Mouse (Mus musculus): ENCODE results near the gene Qk. TPM values are rescaled to one million over a fixed set of nuclear protein-coding genes. Genes with fewer than 3 reads are reported as not detected.

Gene Qk
- total and polyA plus RNA-seq, 2 experiments, result 30.4 to 52.4 TPM

DNA sequence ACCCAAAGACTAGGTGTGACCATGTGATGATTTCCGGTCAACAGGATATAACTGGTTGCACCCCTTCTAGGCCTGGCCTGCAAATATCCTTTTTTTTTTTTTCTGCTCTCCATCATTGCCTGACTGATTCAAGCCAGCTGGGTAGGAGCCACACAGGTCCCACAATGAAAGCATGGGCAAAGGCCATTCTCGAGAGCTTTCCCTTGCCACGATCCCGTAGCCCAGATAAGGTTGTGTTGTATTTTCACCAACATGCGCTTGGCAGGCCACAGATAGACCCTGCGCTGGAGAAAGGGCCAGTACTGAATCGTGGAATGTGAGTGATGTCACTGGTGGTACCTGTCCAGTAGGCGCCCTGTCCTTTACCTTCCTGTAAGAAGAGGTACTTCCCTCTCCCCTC, 13.7 kb upstream of the Qk start:
- no peaks in the 10 kb centered on the region for H3K27me3 ChIP-seq (ENCODE audit: control insufficient read depth, insufficient read depth, low read length)
- 65% methylated on average over 8 of the region's 8 CpGs for WGBS

DNA sequence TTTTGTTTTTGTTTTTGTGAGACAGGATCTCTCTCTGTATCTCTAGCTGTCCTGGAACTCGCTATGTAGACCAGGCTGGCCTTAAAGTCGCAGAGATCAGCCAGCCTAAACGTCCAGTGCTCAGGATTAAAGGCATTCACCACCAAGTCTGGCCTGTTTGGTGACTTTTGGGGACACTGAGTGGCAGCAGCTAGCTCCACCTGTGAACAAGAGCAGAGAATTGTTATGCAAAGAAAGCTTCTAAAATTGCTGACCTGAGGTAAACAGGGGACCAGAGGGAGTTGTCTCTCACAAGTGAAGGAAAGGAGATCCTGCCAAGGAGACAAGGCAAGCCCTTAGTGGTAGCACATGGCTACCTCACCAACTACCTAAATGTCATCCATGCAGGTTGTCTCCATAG, 12.5 kb upstream of the Qk start:
- no peaks in the 10 kb centered on the region for H3K27me3 ChIP-seq (ENCODE audit: control insufficient read depth, insufficient read depth, low read length)
- H3K36me3 ChIP-seq (ENCODE audit: control insufficient read depth, insufficient read depth, low read length), result no peaks in the 10 kb centered on the region
- 95% methylated on average over 3 of the region's 3 CpGs for WGBS
- no peaks in the 10 kb centered on the region for H3K79me2 ChIP-seq (ENCODE audit: control insufficient read depth, insufficient read depth, low read length)
- H3K4me3 ChIP-seq (ENCODE audit: insufficient read depth, low read depth, low read length), result no peak overlapping the region
- no peak overlapping the region for H3K27ac ChIP-seq (replicated peaks; ENCODE audit: insufficient read depth, low read depth, low read length)
- TF ChIP-seq CTCF (IDR thresholded peaks at IDR 0.05; ENCODE audit: low read depth, low read length) (no peak), POLR2A (IDR thresholded peaks at IDR 0.05; ENCODE audit: extremely low read depth, insufficient read depth, low read length) (no peak)
- no peak for DNase-seq (ENCODE audit: extremely low read depth, low read depth, low spot score)
- H3K4me1 ChIP-seq (ENCODE audit: control insufficient read depth, insufficient read depth, low read length), result peaks cover 3% of the 10 kb centered on the region
- H3K9ac ChIP-seq (ENCODE audit: low read depth, low read length), result no peak overlapping the region

More for the DNA sequence above, 13.7 kb upstream of the Qk start:
- no peaks in the 10 kb centered on the region for H3K79me2 ChIP-seq (ENCODE audit: control insufficient read depth, insufficient read depth, low read length)
- H3K27ac ChIP-seq (replicated peaks; ENCODE audit: insufficient read depth, low read depth, low read length), result no peak overlapping the region
- no peak overlapping the region for H3K4me3 ChIP-seq (ENCODE audit: insufficient read depth, low read depth, low read length)
- no peaks in the 10 kb centered on the region for H3K36me3 ChIP-seq (ENCODE audit: control insufficient read depth, insufficient read depth, low read length)
- peaks cover 3% of the 10 kb centered on the region for H3K4me1 ChIP-seq (ENCODE audit: control insufficient read depth, insufficient read depth, low read length)
- no peak overlapping the region for H3K9ac ChIP-seq (ENCODE audit: low read depth, low read length)
- TF ChIP-seq CTCF (IDR thresholded peaks at IDR 0.05; ENCODE audit: low read depth, low read length), result no peak
- TF ChIP-seq POLR2A (IDR thresholded peaks at IDR 0.05; ENCODE audit: extremely low read depth, insufficient read depth, low read length), result no peak
- DNase-seq (ENCODE audit: extremely low read depth, low read depth, low spot score), result peak; percentile 81

DNA sequence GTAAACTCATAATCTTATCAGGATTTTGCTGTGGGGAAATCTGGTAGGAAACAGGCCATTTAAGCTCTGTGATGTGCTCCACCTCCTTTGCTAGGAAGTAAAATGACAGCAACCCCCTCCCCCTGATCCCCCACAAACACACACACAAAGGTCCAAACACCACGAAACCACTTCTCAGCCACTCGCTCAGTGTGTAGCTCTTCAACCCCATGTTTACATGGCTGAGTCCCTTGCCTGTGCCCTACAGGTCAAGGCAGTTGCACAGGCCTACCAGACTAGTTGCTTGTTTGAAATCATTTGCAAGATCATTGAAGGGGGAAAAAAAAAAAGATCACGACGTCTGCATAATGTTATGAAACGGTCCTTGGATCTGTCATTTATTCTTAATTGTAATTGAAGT, 9.8 kb upstream of the Qk start:
- WGBS, result 37% methylated on average over 5 of the region's 5 CpGs
- TF ChIP-seq POLR2A (IDR thresholded peaks at IDR 0.05; ENCODE audit: extremely low read depth, insufficient read depth, low read length) (no peak), CTCF (IDR thresholded peaks at IDR 0.05; ENCODE audit: low read depth, low read length) (no peak)
- DNase-seq (ENCODE audit: extremely low read depth, low read depth, low spot score), result peak; percentile 61
- Histone ChIP-seq H3K4me3 (ENCODE audit: insufficient read depth, low read depth, low read length) (no peak overlapping the region), H3K9ac (ENCODE audit: low read depth, low read length) (no peak overlapping the region), H3K27ac (replicated peaks; ENCODE audit: insufficient read depth, low read depth, low read length) (no peak overlapping the region), H3K27me3 (ENCODE audit: control insufficient read depth, insufficient read depth, low read length) (no peaks in the 10 kb centered on the region), H3K36me3 (ENCODE audit: control insufficient read depth, insufficient read depth, low read length) (no peaks in the 10 kb centered on the region), H3K4me1 (ENCODE audit: control insufficient read depth, insufficient read depth, low read length) (peaks cover 3% of the 10 kb centered on the region; the same call in 1 of the 2 replicates), H3K79me2 (ENCODE audit: control insufficient read depth, insufficient read depth, low read length) (no peaks in the 10 kb centered on the region)

DNA sequence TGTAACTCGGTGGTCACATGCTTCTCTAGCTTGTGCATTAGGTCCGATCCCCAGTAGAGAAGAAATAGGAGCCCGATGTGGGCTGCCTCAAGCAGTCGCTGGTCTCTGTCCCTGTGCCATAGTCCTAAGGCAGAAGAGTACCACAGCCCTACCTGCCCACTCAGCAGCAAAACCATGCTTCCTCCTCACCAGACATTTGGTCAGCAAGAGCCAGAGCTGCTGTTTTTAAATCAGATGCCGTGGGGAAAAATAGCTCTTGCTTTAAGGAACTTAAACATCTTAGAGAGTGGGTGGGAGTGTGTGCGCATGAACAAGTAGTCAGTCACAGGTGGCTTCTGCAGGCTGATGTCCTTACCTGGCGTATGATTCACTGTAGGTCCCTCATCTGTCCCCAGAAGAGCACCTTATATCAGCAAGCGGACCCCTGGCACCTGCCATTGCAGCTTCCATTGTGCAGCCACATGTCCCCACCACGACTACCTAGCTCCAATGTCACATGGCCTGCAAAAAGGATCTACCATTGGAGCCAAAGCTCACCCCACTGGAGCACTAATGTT, 9.0 kb upstream of the Qk start:
- WGBS, result 93% methylated on average over 9 of the region's 9 CpGs
- no peak overlapping the region for H3K27ac ChIP-seq (replicated peaks; ENCODE audit: insufficient read depth, low read depth, low read length)
- no peak for DNase-seq (ENCODE audit: extremely low read depth, low read depth, low spot score)

DNA sequence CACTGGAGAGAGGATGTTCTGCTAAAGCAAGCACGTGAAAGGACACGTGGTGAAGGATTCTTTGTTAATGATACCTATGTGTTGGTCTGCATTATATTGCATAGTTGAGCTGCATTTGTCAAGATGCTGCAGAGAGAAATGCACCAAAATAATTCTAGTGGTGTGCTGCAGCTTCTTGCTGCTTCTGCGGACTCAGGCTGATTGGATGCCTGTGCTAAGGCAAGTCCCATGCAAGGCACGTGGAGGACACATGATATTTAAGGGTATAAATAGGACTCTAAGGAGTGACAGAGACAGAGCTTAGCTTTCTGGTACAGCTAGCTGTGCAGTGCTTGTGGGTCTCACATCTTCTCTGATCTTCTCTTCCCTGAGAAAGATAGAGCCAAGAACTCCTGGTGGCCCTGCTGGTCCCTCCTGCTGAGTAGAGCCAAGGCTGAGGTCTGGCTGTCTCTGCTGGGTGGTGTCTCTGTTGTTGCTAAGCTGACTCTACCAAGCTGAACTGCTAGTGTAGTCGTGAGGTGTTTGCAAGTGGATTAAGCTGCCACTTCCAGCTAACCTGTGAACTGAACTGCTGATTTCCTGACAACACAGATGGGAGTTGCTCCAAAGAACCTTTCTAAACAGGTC, 8.0 kb upstream of the Qk start:
- TF ChIP-seq POLR2A (IDR thresholded peaks at IDR 0.05; ENCODE audit: extremely low read depth, insufficient read depth, low read length), result no peak
- TF ChIP-seq CTCF (IDR thresholded peaks at IDR 0.05; ENCODE audit: low read depth, low read length), result no peak
- Histone ChIP-seq H3K79me2 (ENCODE audit: control insufficient read depth, insufficient read depth, low read length) (no peaks in the 10 kb centered on the region), H3K27ac (replicated peaks; ENCODE audit: insufficient read depth, low read depth, low read length) (no peak overlapping the region), H3K36me3 (ENCODE audit: control insufficient read depth, insufficient read depth, low read length) (no peaks in the 10 kb centered on the region), H3K4me1 (ENCODE audit: control insufficient read depth, insufficient read depth, low read length) (peaks cover 3% of the 10 kb centered on the region; the same call in 1 of the 2 replicates), H3K9ac (ENCODE audit: low read depth, low read length) (no peak overlapping the region), H3K4me3 (ENCODE audit: insufficient read depth, low read depth, low read length) (no peak overlapping the region), H3K27me3 (ENCODE audit: control insufficient read depth, insufficient read depth, low read length) (no peaks in the 10 kb centered on the region)
- 92% methylated on average over 5 of the region's 5 CpGs for WGBS
- no peak for DNase-seq (ENCODE audit: extremely low read depth, low read depth, low spot score)

More for the DNA sequence above, 9.0 kb upstream of the Qk start:
- H3K36me3 ChIP-seq (ENCODE audit: control insufficient read depth, insufficient read depth, low read length), result no peaks in the 10 kb centered on the region
- no peak overlapping the region for H3K4me3 ChIP-seq (ENCODE audit: insufficient read depth, low read depth, low read length)
- H3K79me2 ChIP-seq (ENCODE audit: control insufficient read depth, insufficient read depth, low read length), result no peaks in the 10 kb centered on the region
- no peaks in the 10 kb centered on the region for H3K27me3 ChIP-seq (ENCODE audit: control insufficient read depth, insufficient read depth, low read length)
- H3K4me1 ChIP-seq (ENCODE audit: control insufficient read depth, insufficient read depth, low read length), result peaks cover 3% of the 10 kb centered on the region; the same call in 1 of the 2 replicates
- no peak overlapping the region for H3K9ac ChIP-seq (ENCODE audit: low read depth, low read length)
- TF ChIP-seq POLR2A (IDR thresholded peaks at IDR 0.05; ENCODE audit: extremely low read depth, insufficient read depth, low read length) (no peak), CTCF (IDR thresholded peaks at IDR 0.05; ENCODE audit: low read depth, low read length) (no peak)

DNA sequence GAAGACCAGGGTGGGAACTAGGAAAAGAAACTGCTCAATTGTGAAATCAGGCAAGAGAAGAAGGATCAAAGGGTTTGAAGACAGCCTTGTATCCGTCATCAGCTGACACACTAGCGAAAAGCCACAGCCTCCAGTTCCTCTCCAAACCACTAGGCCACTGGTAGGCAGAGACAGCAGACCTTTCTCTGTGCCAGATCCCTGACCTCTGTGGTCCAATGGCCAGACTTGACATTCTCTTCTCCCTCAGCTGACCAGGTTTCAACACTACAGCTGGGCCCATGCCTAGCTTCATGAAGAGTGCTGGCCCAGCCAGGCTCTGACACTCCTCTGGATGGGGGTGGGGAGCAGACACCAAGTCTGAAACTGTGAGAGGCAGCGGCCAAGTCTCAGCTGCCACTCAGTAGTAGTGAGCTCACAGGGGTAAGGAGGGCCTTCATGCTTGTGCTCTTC, 7.0 kb upstream of the Qk start:
- Histone ChIP-seq H3K4me1 (ENCODE audit: control insufficient read depth, insufficient read depth, low read length) (peaks cover 6% of the 10 kb centered on the region; the same call in 1 of the 2 replicates), H3K27ac (replicated peaks; ENCODE audit: insufficient read depth, low read depth, low read length) (no peak overlapping the region), H3K9ac (ENCODE audit: low read depth, low read length) (no peak overlapping the region), H3K36me3 (ENCODE audit: control insufficient read depth, insufficient read depth, low read length) (no peaks in the 10 kb centered on the region), H3K79me2 (ENCODE audit: control insufficient read depth, insufficient read depth, low read length) (0 out of 2 replicates have a peak, but pooled peaks cover 2% of the 10 kb centered on the region), H3K4me3 (ENCODE audit: insufficient read depth, low read depth, low read length) (no peak overlapping the region), H3K27me3 (ENCODE audit: control insufficient read depth, insufficient read depth, low read length) (no peaks in the 10 kb centered on the region)
- peak; percentile 66 for TF ChIP-seq CTCF (IDR thresholded peaks at IDR 0.05; ENCODE audit: low read depth, low read length)
- no peak for TF ChIP-seq POLR2A (IDR thresholded peaks at IDR 0.05; ENCODE audit: extremely low read depth, insufficient read depth, low read length)
- peak; percentile 98 for DNase-seq (ENCODE audit: extremely low read depth, low read depth, low spot score)
- WGBS, result 12% methylated on average over 3 of the region's 3 CpGs

Measured in liver, adult 2 months (tissue).